Mouse (Mus musculus) layer of hippocampus, postnatal 14 days (tissue): ENCODE results near the gene AL731706.1. TPM values are rescaled to one million over a fixed set of nuclear protein-coding genes. Genes with fewer than 3 reads are reported as not detected.

ENCODE experiments used
- DNase-seq, 2 experiments: peaks; one replicate each; pipeline ENCODE4 v3.0.0; 2021 to 2022; ENCODE audit warnings: low spot score in 2 of 2, mixed read lengths in 1 of 2
- total RNA-seq, 2 experiments: library from RNA; stranded (reverse); gene quantifications; 2 replicates each; pipeline ENCODE4 v1.2.3; 2021

Gene AL731706.1
- total RNA-seq, 2 experiments from 2014 or later, result 11.4 to 19.8 TPM

GRCm38 (mm10) chr2:136837994-136838393 is 53.2 kb downstream of the AL731706.1 start:
- DNase-seq, result no peak

- DNase-seq, result peak in 1 of 2 experiments; percentile 15
These were observed 55.3 kb downstream of the AL731706.1 start for GRCm38 (mm10) chr2:136835882-136836281.

GRCm38 (mm10) chr2:136834715-136835075 is 56.5 kb downstream of the AL731706.1 start:
- no peak for DNase-seq

GRCm38 (mm10) chr2:136833976-136834714 is 57.0 kb downstream of the AL731706.1 start:
- DNase-seq, result no peak

GRCm38 (mm10) chr2:136832936-136833335 is 58.3 kb downstream of the AL731706.1 start:
- no peak for DNase-seq

Other genes starting within 250 kb of the AL731706.1 start
- gene Snap25, start 177.9 kb downstream of the AL731706.1 start, total RNA-seq, result 1,000 to 10,000 TPM; 1,518 to 1,540 TPM
- 10 to 100 TPM; 13.6 to 16.9 TPM for gene AL731706.2, start 5.7 kb downstream of the AL731706.1 start, total RNA-seq
- gene Slx4ip, start 171 bp downstream of the AL731706.1 start, total RNA-seq, result 1 to 10 TPM; 7.5 to 7.6 TPM
- gene Mkks, start within 50 bp of the AL731706.1 start, total RNA-seq, result 10 to 100 TPM; 22.8 to 27.7 TPM
- gene Jag1, start 225.3 kb upstream of the AL731706.1 start, total RNA-seq, result 1 to 10 TPM; 9.2 to 9.7 TPM